Mouse (Mus musculus) Muller cell, postnatal 12 days (primary cell): ENCODE measurements around the gene Ddx25.

Experiments used
- DNase-seq: peaks from one replicate; pipeline ENCODE4 v3.0.0-alpha.2; 2015; ENCODE audit errors: inconsistent ontology term

Gene Ddx25

DNA sequence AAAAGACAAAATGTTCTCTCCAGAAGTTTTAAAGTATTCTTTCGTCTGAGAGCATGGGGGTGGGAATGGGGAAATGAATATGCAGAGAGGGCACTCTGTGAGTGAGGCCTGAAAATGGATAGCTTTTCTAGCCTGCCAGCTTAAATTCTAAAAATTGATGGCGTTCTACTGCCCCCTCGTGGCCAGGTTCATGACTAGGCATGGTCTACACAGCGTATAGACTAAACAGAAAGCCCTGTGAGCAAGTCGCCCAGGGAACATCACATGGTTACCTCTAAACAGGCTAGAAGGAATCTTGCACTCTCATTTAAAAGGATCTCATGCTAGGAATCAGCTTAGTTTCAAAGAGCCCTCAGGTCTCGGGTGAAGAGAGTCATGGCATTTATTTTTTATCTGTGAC is 16.8 kb downstream of the Ddx25 start:
- DNase-seq = peak; percentile 61

GRCm38 (mm10) chr9:35541024-35541423 is 17.3 kb downstream of the Ddx25 start:
- DNase-seq = no peak

- DNase-seq = no peak
These were observed 19.2 kb downstream of the Ddx25 start for GRCm38 (mm10) chr9:35539001-35539750.

DNA sequence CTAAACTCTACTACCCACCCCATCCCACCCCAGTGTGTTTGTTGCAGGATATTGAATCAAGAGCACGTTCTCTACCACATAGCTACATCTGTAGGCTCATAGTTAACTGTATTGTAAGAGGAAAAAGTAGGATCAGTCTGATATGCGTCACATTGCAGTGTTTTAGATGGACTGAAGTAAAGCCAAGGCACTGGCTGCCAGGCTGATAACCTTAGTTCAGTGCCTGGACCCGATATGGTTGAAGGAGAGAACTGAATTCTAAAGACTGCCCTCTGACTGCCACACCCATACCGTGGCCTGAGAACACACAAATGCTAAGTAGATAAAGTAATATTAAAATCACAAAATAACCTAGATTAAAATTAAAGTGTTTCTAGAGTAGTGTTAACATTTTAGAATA is 22.5 kb downstream of the Ddx25 start:
- DNase-seq = no peak

GRCm38 (mm10) chr9:35535110-35535509 is 23.2 kb downstream of the Ddx25 start:
- DNase-seq = peak; percentile 51

GRCm38 (mm10) chr9:35533266-35533665 is 25.1 kb downstream of the Ddx25 start:
- no peak for DNase-seq

- DNase-seq = no peak
These were observed 28.5 kb downstream of the Ddx25 start for GRCm38 (mm10) chr9:35529796-35530195.

DNA sequence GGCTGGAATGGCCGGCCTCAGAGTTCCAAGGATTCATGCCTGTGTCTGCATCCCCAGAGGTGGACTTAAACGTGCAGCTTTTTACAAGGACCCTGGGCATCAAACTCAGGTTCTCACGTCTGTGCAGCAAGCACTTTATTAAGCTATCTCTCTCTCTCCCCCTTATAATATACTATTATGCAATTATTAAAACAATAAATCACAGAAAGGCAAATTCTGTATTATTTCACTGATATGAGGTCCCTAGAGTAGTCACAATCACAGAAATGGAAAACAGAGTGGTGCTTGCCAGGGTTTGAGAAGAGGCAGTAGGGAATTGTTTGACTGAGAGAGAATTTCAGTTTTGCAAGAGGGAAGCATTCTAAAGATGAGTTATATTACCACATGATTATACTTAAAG is 29.2 kb downstream of the Ddx25 start:
- DNase-seq = no peak

- peak; percentile 69 for DNase-seq
These were observed 34.4 kb downstream of the Ddx25 start for GRCm38 (mm10) chr9:35523941-35524411.

GRCm38 (mm10) chr9:35523541-35523940 is 34.8 kb downstream of the Ddx25 start:
- peak; percentile 79 for DNase-seq

GRCm38 (mm10) chr9:35522821-35523515 is 35.4 kb downstream of the Ddx25 start:
- DNase-seq = no peak

GRCm38 (mm10) chr9:35522241-35522640 is 36.1 kb downstream of the Ddx25 start:
- DNase-seq = no peak

GRCm38 (mm10) chr9:35520631-35521348 is 37.5 kb downstream of the Ddx25 start:
- DNase-seq = no peak

DNA sequence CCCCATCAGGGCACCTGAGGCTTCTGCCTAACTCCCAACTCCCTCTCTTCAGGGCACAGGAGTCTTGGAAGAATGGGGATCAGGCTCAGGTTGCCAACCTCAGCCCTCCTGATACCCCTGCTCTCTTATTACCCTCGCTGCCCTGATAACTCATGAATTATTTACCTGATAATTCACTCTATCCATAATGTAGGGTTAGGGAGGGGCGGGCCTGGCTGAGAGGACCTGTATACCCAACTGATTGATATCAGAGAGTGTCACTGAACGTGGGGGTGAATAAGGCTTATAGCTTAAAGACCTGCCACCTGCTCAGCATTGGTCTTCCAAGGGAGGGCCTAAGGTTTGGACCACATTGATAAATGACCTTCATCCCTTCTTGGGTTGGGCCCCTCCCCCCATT is 40.2 kb downstream of the Ddx25 start, which contains the start of gene Gm1113:
Gene Gm1113 (minus strand): TSS at position 101 of the 400 bp plus-strand sequence.
- DNase-seq = no peak

DNA sequence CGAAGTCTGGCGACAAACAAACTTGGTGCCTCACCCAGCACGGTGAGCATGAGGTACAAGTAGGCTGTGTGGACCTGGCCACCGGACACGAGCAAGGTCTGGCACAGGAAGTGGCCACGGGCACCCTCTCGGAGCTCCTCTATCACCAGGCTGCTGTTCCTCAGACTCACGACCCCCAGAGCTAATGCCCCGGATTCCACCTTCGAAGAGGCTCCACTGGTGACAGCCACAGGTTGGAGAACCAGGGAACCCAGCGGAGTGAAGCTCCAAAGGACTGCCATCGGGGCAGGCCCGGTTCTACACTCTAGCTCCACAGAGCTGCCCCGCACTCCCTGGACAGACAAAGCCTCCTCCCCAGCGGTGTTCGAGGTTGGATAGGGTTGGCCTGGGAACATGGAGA is 41.6 kb downstream of the Ddx25 start:
- no peak for DNase-seq

- no peak for DNase-seq
These were observed 42.1 kb downstream of the Ddx25 start for GRCm38 (mm10) chr9:35516182-35516581.

DNA sequence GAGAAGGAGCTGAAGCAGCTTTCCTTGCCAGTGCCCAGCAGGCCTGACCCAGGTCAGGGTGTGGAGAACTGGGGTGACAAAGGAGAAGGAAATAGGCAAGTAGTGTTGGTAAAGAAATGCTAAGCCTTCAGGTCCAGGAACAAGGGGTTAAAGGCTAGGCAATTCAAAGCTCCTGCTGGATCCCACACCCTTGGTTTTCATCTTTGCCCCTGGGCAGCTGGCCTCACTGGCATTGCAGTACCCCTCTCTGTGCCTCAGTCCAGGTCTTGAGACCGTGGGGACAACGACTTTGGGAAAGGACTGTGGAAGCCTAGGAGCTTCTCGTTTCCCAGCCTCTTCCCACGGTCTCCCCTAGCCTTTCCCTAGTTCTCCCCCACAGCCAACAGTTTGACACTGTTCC is 44.4 kb downstream of the Ddx25 start:
- DNase-seq = no peak

DNA sequence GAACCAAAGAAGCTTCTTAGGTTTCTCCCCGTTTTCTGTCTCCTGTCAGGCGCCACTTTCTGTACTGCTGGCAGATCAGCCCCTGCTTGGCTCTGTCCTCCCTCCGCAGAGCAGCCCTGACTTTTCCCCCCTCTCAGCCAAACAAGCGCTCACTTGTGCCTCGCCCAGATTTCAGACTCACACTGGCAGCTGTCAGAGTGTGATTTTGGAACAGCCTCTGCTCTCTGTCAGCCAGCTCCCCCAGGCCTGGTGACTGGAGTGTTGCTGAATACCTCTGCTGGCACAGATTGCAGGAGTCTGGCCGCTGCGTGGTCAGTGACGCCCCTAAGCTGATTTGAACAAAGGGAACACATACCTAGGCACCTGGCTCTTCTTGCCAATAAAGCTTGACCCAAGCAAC is 50.1 kb downstream of the Ddx25 start:
- DNase-seq = peak; percentile 69

GRCm38 (mm10) chr9:35502361-35503000 is 55.8 kb downstream of the Ddx25 start:
- no peak for DNase-seq

- DNase-seq = no peak
These were observed 58.4 kb downstream of the Ddx25 start for GRCm38 (mm10) chr9:35499946-35500345.

- DNase-seq = no peak
These were observed 62.9 kb downstream of the Ddx25 start for GRCm38 (mm10) chr9:35495471-35495870.

- DNase-seq = no peak
These were observed 63.4 kb downstream of the Ddx25 start for GRCm38 (mm10) chr9:35494937-35495336.
